Mouse (Mus musculus) heart, embryonic 14.5 days (tissue): ENCODE results near the gene Wdr37. TPM values are rescaled to one million over a fixed set of nuclear protein-coding genes. Genes with fewer than 3 reads are reported as not detected.
"Not testable (repeated sequence)": the region's sequence is repeated elsewhere in the genome, so short reads cannot be mapped to it uniquely, and the experiment has no call there.

ENCODE experiments used
- ATAC-seq: fragments of 200-750 bp; cut with Nextera tagmentation; 2 replicates; pipeline ENCODE4 v1.8.0; 2017; ENCODE audit warnings: low read depth, moderate TSS enrichment; ENCODE audit not compliant: insufficient number of reproducible peaks, insufficient read depth, low FRiP score
- H3K27ac ChIP-seq, 2 experiments: fragments of 200-500 bp in 1 of 2; fragments of 300-500 bp in 1 of 2; sonication (generic) in 1 of 2; replicated peaks in 1 of 2; 2 replicates each; pipeline ENCODE4 v1.5.1; 2012 to 2014; ENCODE audit warnings: low read depth in 2 of 2, low read length in 2 of 2, control low read depth in 1 of 2, mild to moderate bottlenecking in 1 of 2, mixed read lengths in 1 of 2; ENCODE audit not compliant: control insufficient read depth in 1 of 2, insufficient read depth in 1 of 2
- H3K27me3 ChIP-seq: fragments of 300-500 bp; sonication (generic); 2 replicates; pipeline ENCODE4 v1.6.1; 2014; ENCODE audit warnings: mild to moderate bottlenecking, low read length, control low read depth; ENCODE audit not compliant: control insufficient read depth, insufficient read depth
- H3K36me3 ChIP-seq: fragments of 300-500 bp; sonication (generic); 2 replicates; pipeline ENCODE4 v1.6.1; 2014; ENCODE audit warnings: mild to moderate bottlenecking, control low read depth, low read length, mixed read lengths; ENCODE audit not compliant: control insufficient read depth, insufficient read depth
- H3K4me1 ChIP-seq, 2 experiments: fragments of 200-500 bp in 1 of 2; fragments of 300-500 bp in 1 of 2; sonication (generic) in 1 of 2; 2 replicates each; pipeline ENCODE4 v1.6.1; 2012 to 2014; ENCODE audit warnings: low read length in 2 of 2, control low read depth in 1 of 2, mixed read lengths in 1 of 2; ENCODE audit not compliant: control insufficient read depth in 2 of 2, insufficient read depth in 2 of 2
- H3K4me2 ChIP-seq: fragments of 300-500 bp; sonication (generic); 2 replicates; pipeline ENCODE4 v1.6.1; 2014; ENCODE audit warnings: mild to moderate bottlenecking, low read length
- H3K4me3 ChIP-seq, 2 experiments: fragments of 200-500 bp in 1 of 2; fragments of 300-500 bp in 1 of 2; sonication (generic) in 1 of 2; 2 replicates each; pipeline ENCODE4 v1.5.1; 2012 to 2014; ENCODE audit warnings: low read length in 2 of 2, mild to moderate bottlenecking in 2 of 2, control low read depth in 1 of 2, low read depth in 1 of 2, moderate library complexity in 1 of 2; ENCODE audit not compliant: control insufficient read depth in 1 of 2, insufficient read depth in 1 of 2
- H3K9ac ChIP-seq: fragments of 300-500 bp; sonication (generic); 2 replicates; pipeline ENCODE4 v1.6.1; 2014; ENCODE audit warnings: mild to moderate bottlenecking, low read length
- H3K9me3 ChIP-seq: fragments of 300-500 bp; sonication (generic); 2 replicates; pipeline ENCODE4 v1.6.1; 2016; ENCODE audit warnings: low read length, control low read depth; ENCODE audit not compliant: control insufficient read depth
- WGBS: fragments of 180-500 bp; shearing (Covaris S2); extraction: QIAGEN DNeasy Blood & Tissue Kit; methylation state at CpG from one replicate; pipeline ENCODE4 v1.1.7; 2014; 5-methylcytosine and 5-hydroxymethylcytosine counted together
- polyA plus RNA-seq: library from polyadenylated mRNA; unstranded; fragments of >200 nt; fragmentation: Nextera tagmentation; extraction: Ambion mirVana; gene quantifications from 2 replicates; pipeline ENCODE4 v1.2.1, GENCODE M21; 2014

The Wdr37 gene
- polyA plus RNA-seq, 1 experiment from 2014 or later: 23.8 TPM

GRCm38 (mm10) chr13:8860861-8861260 is 10.8 kb downstream of the Wdr37 start:
- 70% methylated on average over 9 of the region's 9 CpGs for WGBS
- ATAC-seq: no peak

DNA sequence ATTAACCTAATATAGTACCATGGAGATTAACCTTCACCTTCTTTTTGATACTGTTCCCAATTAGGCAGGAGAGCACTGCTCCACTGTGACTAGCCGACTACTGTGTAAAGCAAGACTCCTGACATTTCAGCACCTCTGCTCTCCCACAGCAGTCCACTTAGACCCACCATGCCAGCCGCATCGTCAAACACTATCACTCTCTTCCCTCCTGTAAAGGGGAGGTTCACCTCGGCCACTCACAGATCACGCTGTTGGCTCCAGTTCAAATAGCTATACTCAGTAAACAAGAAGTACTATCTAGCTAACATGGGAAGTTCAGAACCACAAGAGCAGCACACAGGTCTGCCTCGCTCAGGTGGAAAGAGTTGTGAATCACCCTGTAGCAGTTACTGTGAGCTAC is 13.3 kb downstream of the Wdr37 start:
- H3K36me3 ChIP-seq: peaks cover 45% of the 10 kb centered on the region
- H3K9me3 ChIP-seq: no peaks in the 10 kb centered on the region
- no peaks in the 10 kb centered on the region for H3K27me3 ChIP-seq
- WGBS: 19% methylated on average over 6 of the region's 6 CpGs
- H3K4me1 ChIP-seq: no peaks in the 10 kb centered on the region
- H3K27ac ChIP-seq: peak overlapping the region in 1 of 2 experiments; percentile 64; a peak in 1 of 4 replicates
- ATAC-seq: peak; percentile 80
- H3K4me3 ChIP-seq: no peak overlapping the region
- no peak overlapping the region for H3K9ac ChIP-seq
- H3K4me2 ChIP-seq: peak overlapping the region; percentile 1; the same call in 1 of the 2 replicates

More at GRCm38 (mm10) chr13:8860861-8861260, 10.8 kb downstream of the Wdr37 start:
- H3K4me1 ChIP-seq: no peaks in the 10 kb centered on the region
- H3K27me3 ChIP-seq: no peaks in the 10 kb centered on the region
- H3K27ac ChIP-seq: no peak overlapping the region
- no peak overlapping the region for H3K4me3 ChIP-seq
- H3K9me3 ChIP-seq: no peaks in the 10 kb centered on the region
- peaks cover 27% of the 10 kb centered on the region for H3K36me3 ChIP-seq
- H3K4me2 ChIP-seq: no peak overlapping the region
- H3K9ac ChIP-seq: no peak overlapping the region

DNA sequence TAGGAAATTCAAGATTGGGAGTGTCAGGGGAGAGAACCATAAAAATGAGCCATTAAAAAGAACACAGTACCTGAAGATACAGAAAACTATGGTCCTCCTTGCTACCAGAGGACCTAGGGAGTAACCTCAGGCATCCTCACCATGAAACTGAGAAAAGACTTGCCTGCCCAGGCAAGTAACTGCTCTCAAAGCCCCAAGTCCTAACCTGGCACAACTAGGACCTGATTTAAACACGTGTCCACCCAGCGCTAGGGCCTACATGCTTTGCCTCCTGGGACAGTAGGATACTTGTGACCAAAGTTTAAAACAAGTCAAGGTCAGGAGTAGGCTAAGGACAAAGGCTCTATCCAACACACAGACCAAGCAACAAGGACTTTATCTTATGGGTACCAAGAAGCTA is 16.9 kb downstream of the Wdr37 start:
- Histone ChIP-seq H3K9ac (no peak overlapping the region), H3K9me3 (no peaks in the 10 kb centered on the region), H3K36me3 (peaks cover 56% of the 10 kb centered on the region), H3K4me3 (no peak overlapping the region), H3K27ac (no peak overlapping the region), H3K4me1 (no peaks in the 10 kb centered on the region), H3K27me3 (no peaks in the 10 kb centered on the region), H3K4me2 (no peak overlapping the region)
- 94% methylated on average over 2 of the region's 2 CpGs for WGBS
- no peak for ATAC-seq

DNA sequence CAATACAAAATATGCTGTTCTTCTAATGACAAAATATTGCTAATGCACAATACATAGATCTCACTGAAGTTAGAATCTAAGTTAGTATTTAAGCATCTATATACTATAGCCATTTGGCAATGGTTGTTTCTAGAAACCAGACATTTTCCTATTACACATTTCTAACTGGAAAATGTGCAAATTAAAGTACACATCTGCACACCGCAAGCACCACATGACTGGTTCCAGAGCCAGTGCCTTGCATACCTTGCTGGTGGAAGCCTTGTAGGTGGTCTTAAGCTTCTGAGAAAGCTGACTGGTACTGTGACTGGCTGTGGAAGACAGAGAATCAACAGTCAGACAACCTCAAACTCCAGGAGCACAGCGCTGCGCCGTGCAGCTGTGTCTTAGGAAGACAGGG is 18.3 kb downstream of the Wdr37 start:
- H3K9me3 ChIP-seq: no peaks in the 10 kb centered on the region
- ATAC-seq: no peak
- H3K27ac ChIP-seq: no peak overlapping the region
- H3K36me3 ChIP-seq: peaks cover 66% of the 10 kb centered on the region
- H3K9ac ChIP-seq: no peak overlapping the region
- WGBS: 96% methylated on average over 4 of the region's 4 CpGs
- no peak overlapping the region for H3K4me3 ChIP-seq
- H3K4me2 ChIP-seq: no peak overlapping the region
- no peaks in the 10 kb centered on the region for H3K4me1 ChIP-seq
- H3K27me3 ChIP-seq: no peaks in the 10 kb centered on the region

DNA sequence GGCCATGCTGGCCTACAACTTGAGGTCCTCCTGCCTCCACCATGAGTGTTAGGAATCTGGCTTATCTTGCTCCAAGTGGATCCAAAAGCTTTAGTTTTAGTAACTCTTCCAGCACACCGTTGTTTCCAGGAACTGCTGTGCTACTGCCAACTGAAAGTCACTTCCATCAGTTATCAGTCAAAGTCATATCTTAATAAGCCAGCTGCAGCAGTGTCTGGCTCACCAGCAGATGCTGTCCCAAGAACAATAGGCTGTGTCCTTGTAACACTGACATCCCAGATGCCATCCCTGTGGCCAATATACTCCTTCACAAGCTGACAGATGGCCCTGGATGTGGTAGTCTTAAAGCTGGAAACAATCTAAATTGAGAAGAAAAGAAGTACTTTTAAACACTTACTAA is 22.4 kb downstream of the Wdr37 start:
- H3K27me3 ChIP-seq: no peaks in the 10 kb centered on the region
- 25% methylated on average over 1 of the region's 1 CpGs for WGBS
- no peak overlapping the region for H3K4me3 ChIP-seq
- no peak for ATAC-seq
- no peak overlapping the region for H3K27ac ChIP-seq
- peaks cover 81% of the 10 kb centered on the region for H3K36me3 ChIP-seq
- no peaks in the 10 kb centered on the region for H3K4me1 ChIP-seq
- no peak overlapping the region for H3K4me2 ChIP-seq
- no peaks in the 10 kb centered on the region for H3K9me3 ChIP-seq
- H3K9ac ChIP-seq: no peak overlapping the region

DNA sequence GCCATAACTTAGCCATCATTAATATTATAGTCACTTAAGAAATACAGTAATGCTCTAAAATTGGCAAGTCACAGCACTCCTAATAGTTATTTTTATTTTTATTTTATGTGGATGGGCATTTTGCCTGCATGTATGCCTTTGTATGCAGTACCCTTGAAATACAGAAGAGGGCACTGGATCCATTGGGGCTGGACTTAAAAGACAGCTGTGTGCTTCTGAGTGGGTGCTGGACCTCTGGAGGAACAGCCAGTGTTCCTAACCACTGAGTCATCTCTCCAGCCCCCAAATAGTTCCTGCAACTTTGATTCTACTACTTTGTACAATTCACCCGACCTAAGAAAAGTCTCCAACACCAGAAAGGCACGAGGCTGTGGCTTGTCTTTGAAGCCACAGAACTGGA is 24.0 kb downstream of the Wdr37 start:
- no peaks in the 10 kb centered on the region for H3K27me3 ChIP-seq
- peaks cover 81% of the 10 kb centered on the region for H3K36me3 ChIP-seq
- WGBS: 55% methylated on average over 2 of the region's 2 CpGs
- no peak overlapping the region for H3K4me3 ChIP-seq
- no peak overlapping the region for H3K27ac ChIP-seq
- no peak overlapping the region for H3K4me2 ChIP-seq
- no peak overlapping the region for H3K9ac ChIP-seq
- ATAC-seq: no peak
- no peaks in the 10 kb centered on the region for H3K9me3 ChIP-seq
- no peaks in the 10 kb centered on the region for H3K4me1 ChIP-seq

DNA sequence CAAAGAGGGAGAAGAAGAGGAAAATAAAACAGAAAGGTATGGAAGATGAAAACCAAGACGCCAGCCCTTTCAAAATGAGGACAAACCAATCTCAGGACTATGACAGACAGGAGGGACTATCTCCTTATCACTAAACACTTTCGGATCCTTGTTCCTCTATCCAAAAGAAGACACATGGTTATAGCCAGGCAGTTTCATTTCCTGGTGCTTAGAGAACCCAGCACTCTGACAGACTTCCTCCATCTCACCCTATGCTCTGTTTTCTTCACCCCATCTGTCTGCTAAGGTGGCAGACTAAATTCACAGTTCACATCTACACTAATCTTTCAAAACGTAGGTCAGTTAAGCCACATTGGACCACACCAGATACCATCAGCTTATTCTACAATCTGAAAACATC is 29.4 kb downstream of the Wdr37 start:
- H3K4me1 ChIP-seq: no peaks in the 10 kb centered on the region
- peaks cover 92% of the 10 kb centered on the region for H3K36me3 ChIP-seq
- H3K27me3 ChIP-seq: no peaks in the 10 kb centered on the region
- no peak overlapping the region for H3K27ac ChIP-seq
- H3K9ac ChIP-seq: no peak overlapping the region
- no peak overlapping the region for H3K4me2 ChIP-seq
- no peak for ATAC-seq
- 85% methylated on average over 3 of the region's 3 CpGs for WGBS
- H3K4me3 ChIP-seq: no peak overlapping the region
- no peaks in the 10 kb centered on the region for H3K9me3 ChIP-seq

GRCm38 (mm10) chr13:8841846-8842245 is 29.9 kb downstream of the Wdr37 start:
- H3K36me3 ChIP-seq: peaks cover 88% of the 10 kb centered on the region
- not testable (repeated sequence) for ATAC-seq, H3K27ac ChIP-seq, H3K4me1 ChIP-seq, H3K9ac ChIP-seq, H3K27me3 ChIP-seq, H3K4me3 ChIP-seq, H3K9me3 ChIP-seq, H3K4me2 ChIP-seq
- WGBS: 89% methylated on average over 7 of the region's 7 CpGs
